Mouse (Mus musculus): ENCODE results near the gene Esrrb. TPM values are rescaled to one million over a fixed set of nuclear protein-coding genes. Genes with fewer than 3 reads are reported as not detected.

Esrrb gene
- polyA plus RNA-seq, 1 experiment from 2014 or later = 0.74 TPM

DNA sequence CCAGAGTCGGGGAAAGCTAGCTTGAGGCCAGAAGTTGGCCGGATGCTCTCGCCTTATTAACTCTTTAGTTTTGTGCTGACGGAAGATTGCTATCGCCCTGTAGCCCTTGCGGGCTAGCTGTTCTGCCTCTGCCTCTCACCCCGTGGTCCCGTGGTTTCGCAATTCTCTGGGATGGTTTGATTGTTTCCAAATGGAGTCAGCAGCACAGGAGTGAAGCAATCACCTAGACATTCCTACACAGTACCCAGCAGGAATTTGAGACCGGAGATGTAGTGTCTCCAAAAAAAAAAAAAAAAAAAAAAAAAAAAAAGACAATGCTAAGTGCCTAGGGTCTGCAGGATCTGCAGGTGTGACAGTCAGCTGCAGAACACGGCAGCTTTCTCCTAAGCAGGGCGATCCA, 112.7 kb downstream of the Esrrb start:
- no peak for ATAC-seq (ENCODE audit: low FRiP score, low read depth)
- Histone ChIP-seq H3K4me2 (replicated peaks) (no peak overlapping the region), H3K36me3 (no peaks in the 10 kb centered on the region), H3K9me3 (0 out of 2 replicates have a peak, but pooled peaks cover 3% of the 10 kb centered on the region), H3K27ac (no peak overlapping the region), H3K9ac (no peak overlapping the region), H3K27me3 (peaks cover 17% of the 10 kb centered on the region), H3K4me3 (no peak overlapping the region), H3K4me1 (no peaks in the 10 kb centered on the region)
- 42% methylated on average over 12 of the region's 12 CpGs for WGBS

DNA sequence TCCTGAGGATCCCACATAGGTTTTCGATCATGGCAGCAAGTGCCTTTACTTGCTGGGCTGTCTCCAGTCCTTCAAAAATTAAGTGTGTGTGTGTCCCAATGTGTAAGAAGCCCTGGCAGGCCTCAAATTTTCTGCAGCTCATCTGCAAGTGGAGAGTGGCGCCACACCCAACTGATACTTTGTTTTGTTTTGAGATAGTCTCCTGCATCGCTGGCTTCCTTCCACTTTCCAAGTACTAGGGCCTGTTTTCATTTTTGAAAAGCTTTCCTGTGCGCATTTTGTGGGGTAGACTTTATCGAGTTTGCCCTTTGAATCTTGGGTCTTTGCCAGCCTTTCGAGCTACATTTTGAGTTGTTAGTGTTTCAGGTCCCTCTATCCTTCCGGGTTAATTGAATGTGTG, 115.1 kb downstream of the Esrrb start:
- Histone ChIP-seq H3K27ac (no peak overlapping the region), H3K27me3 (0 out of 2 replicates have a peak, but pooled peaks cover 6% of the 10 kb centered on the region)

DNA sequence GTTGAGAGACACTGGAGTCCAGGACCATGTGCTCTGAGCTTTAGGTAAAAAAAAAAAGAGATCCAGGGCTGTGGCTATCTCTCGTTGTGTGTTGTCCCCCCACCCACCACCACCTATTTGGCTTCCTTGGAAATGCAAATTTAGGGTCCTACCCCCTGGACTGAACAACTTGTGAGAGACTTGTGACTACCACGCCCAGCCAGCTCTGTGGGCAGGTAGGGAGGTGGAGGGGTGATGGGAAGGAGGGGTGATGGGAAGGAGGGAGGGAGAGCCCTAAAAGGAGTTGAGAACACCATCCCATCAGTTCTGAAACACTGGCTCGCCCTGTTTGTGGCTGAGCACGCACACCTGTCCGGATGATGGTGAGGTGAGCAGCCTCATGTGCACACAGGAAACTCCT, 118.0 kb downstream of the Esrrb start:
- no peak overlapping the region for H3K9ac ChIP-seq
- H3K27ac ChIP-seq = no peak overlapping the region
- 79% methylated on average over 5 of the region's 5 CpGs for WGBS
- no peak overlapping the region for H3K4me2 ChIP-seq (replicated peaks)
- no peak overlapping the region for H3K4me3 ChIP-seq
- no peaks in the 10 kb centered on the region for H3K9me3 ChIP-seq
- H3K27me3 ChIP-seq = 0 out of 2 replicates have a peak, but pooled peaks cover 4% of the 10 kb centered on the region
- H3K36me3 ChIP-seq = no peaks in the 10 kb centered on the region
- peaks cover 6% of the 10 kb centered on the region; the same call in 1 of the 2 replicates for H3K4me1 ChIP-seq
- no peak for ATAC-seq (ENCODE audit: low FRiP score, low read depth)

More for the DNA sequence above, 115.1 kb downstream of the Esrrb start:
- no peaks in the 10 kb centered on the region for H3K36me3 ChIP-seq
- no peak overlapping the region for H3K4me3 ChIP-seq
- no peaks in the 10 kb centered on the region for H3K9me3 ChIP-seq
- H3K9ac ChIP-seq = no peak overlapping the region
- no peak overlapping the region for H3K4me2 ChIP-seq (replicated peaks)
- WGBS = 72% methylated on average over 7 of the region's 7 CpGs
- no peak for ATAC-seq (ENCODE audit: low FRiP score, low read depth)
- no peaks in the 10 kb centered on the region for H3K4me1 ChIP-seq

DNA sequence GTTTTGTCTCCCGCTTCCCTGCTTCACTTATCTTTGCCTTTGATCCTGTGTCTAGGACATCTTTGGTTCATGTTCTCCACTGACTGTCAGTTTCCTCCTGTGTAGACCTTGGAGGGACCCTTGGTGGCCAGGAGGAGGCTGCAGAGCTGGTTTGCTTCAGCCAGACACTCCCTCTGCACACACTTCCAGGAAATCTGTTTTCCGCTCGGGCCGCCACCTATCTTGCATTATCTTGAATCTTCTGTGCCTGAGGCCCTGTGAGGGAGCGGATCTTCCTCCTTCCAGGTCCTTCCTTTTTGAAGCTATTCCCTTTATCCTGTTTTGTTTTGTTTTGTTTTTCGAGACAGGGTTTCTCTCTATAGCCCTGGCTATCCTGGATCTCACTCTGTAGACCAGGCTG, 121.1 kb downstream of the Esrrb start:
- Histone ChIP-seq H3K4me2 (replicated peaks) (no peak overlapping the region), H3K27me3 (no peaks in the 10 kb centered on the region), H3K27ac (no peak overlapping the region), H3K9ac (no peak overlapping the region), H3K36me3 (no peaks in the 10 kb centered on the region), H3K4me3 (no peak overlapping the region), H3K4me1 (peaks cover 6% of the 10 kb centered on the region; the same call in 1 of the 2 replicates), H3K9me3 (no peaks in the 10 kb centered on the region)
- ATAC-seq (ENCODE audit: low FRiP score, low read depth) = no peak
- 83% methylated on average over 6 of the region's 6 CpGs for WGBS

DNA sequence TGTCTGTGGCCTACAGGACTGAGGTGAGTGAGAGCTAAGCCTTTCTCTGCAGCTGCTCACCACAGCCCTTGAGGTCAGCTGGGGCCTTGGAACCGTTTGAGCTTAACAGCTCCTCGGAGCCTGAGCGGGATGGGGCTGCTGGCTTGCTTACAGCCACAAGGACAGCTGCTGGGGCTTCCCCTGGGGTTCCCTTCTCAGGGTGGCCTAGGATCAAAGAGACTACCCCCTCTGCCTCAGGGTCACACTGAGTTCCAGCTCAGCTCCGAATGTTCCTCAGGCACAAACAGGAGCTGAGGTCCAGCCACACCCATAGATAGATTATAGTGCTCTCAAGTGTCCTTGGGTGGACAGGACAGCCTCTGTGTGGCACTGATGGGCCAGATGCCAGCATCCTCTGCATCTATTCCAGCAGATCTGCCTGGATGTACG, 122.5 kb downstream of the Esrrb start:
- H3K9ac ChIP-seq = no peak overlapping the region
- H3K27me3 ChIP-seq = no peaks in the 10 kb centered on the region
- H3K4me2 ChIP-seq (replicated peaks) = no peak overlapping the region
- no peaks in the 10 kb centered on the region for H3K36me3 ChIP-seq
- H3K9me3 ChIP-seq = no peaks in the 10 kb centered on the region
- H3K4me3 ChIP-seq = no peak overlapping the region
- WGBS = 40% methylated on average over 5 of the region's 5 CpGs
- H3K27ac ChIP-seq = no peak overlapping the region
- H3K4me1 ChIP-seq = peaks cover 6% of the 10 kb centered on the region; the same call in 1 of the 2 replicates
- ATAC-seq (ENCODE audit: low FRiP score, low read depth) = peak; percentile 73

DNA sequence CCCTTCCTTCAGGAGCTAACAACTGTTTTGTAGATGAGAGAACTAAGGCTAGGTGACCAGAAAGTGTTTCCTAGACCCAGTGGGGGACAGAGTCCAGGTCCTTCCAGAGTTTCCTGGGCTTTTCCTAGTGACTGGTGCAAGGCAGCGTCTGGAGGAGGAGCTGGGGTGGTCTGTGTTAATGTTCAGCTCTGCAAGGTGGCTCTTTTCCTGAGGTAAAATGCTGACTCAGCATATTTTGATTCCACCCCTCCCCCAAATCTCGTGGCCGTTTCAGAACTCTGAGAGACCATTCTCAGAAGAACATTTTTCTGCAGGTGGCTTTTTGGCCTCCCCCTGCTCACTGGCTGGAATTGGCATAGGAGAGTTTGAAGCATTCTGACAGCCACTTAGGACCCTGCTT, 127.1 kb downstream of the Esrrb start:
- H3K36me3 ChIP-seq = no peaks in the 10 kb centered on the region
- peaks cover 26% of the 10 kb centered on the region for H3K4me1 ChIP-seq
- 68% methylated on average over 3 of the region's 3 CpGs for WGBS
- ATAC-seq (ENCODE audit: low FRiP score, low read depth) = no peak
- no peak overlapping the region for H3K9ac ChIP-seq
- H3K9me3 ChIP-seq = no peaks in the 10 kb centered on the region
- no peak overlapping the region for H3K4me2 ChIP-seq (replicated peaks)
- no peak overlapping the region for H3K27ac ChIP-seq
- no peaks in the 10 kb centered on the region for H3K27me3 ChIP-seq
- no peak overlapping the region for H3K4me3 ChIP-seq

DNA sequence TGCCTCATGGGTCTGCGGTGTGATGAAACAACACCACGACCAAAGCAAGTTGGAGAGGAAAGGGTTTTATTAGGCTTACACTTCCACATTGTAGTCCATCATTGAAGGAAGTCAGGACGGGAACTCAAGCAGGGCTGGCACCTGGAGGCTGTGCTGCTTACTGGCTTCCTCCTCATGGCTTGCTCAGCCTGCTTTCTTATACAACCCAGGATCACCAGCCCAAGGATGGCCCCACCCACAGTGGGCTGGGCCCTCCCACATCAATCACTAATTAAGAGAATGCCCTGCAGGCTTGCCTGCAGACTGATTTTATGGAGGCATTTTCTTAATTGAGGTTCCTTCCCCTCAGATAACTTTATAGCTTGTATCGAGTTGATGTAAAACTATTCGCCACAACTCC, 129.1 kb downstream of the Esrrb start:
- no peaks in the 10 kb centered on the region for H3K27me3 ChIP-seq
- ATAC-seq (ENCODE audit: low FRiP score, low read depth) = no peak
- peaks cover 25% of the 10 kb centered on the region for H3K4me1 ChIP-seq
- no peak overlapping the region for H3K9ac ChIP-seq
- no peak overlapping the region for H3K27ac ChIP-seq
- WGBS = 47% methylated on average over 5 of the region's 5 CpGs
- no peak overlapping the region for H3K4me3 ChIP-seq
- H3K36me3 ChIP-seq = no peaks in the 10 kb centered on the region
- no peaks in the 10 kb centered on the region for H3K9me3 ChIP-seq
- no peak overlapping the region for H3K4me2 ChIP-seq (replicated peaks)

DNA sequence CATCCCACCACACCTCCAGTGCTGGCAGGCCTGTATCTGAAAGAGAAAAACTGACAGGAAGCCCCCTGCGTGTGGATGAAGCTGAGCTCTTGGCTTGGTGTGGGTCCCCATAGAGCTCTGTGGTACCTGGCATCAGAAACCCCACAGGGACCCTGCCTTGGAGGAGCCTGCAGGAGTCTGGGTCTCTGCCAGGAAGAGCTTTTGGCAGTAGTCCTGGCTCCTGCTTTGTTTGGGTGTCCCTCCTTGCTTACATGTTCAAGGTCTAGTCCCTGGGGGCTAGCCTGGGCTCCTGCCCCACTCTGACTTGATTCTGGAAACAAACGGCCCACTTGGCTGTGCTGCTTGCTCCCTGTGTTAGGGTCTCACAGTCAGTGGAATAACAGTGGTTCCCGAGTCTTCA, 130.6 kb downstream of the Esrrb start:
- Histone ChIP-seq H3K27ac (no peak overlapping the region), H3K4me3 (no peak overlapping the region), H3K4me2 (replicated peaks) (no peak overlapping the region), H3K9ac (no peak overlapping the region), H3K9me3 (no peaks in the 10 kb centered on the region), H3K4me1 (peaks cover 25% of the 10 kb centered on the region), H3K36me3 (no peaks in the 10 kb centered on the region), H3K27me3 (no peaks in the 10 kb centered on the region)
- WGBS = 67% methylated on average over 3 of the region's 3 CpGs
- no peak for ATAC-seq (ENCODE audit: low FRiP score, low read depth)

DNA sequence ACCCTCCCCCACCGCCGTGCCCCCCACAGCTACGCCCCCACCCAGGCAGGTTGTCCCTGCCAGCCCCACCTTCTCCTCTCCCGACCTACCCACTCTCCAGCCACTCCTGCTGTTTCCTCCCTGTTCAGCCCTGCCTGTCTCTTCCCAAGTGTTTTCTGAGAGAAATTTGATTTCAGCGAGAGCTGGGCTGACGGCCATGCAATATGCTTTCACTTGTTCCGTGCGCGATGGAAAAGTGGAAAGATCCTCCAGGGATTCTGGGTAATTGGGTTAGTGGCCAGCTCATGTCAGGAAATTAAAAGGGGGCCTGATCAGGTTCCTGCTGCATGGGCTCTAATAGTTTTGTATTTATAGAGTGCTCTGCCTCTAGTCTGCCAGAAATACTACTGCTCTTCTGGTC, 131.9 kb downstream of the Esrrb start:
- Histone ChIP-seq H3K4me3 (no peak overlapping the region), H3K4me1 (peaks cover 25% of the 10 kb centered on the region), H3K36me3 (no peaks in the 10 kb centered on the region), H3K9ac (no peak overlapping the region), H3K4me2 (replicated peaks) (peak overlapping the region; percentile 49), H3K27ac (peak overlapping the region; percentile 61; the same call in 1 of the 2 replicates), H3K27me3 (no peaks in the 10 kb centered on the region), H3K9me3 (peaks cover 6% of the 10 kb centered on the region)
- 5% methylated on average over 9 of the region's 9 CpGs for WGBS
- ATAC-seq (ENCODE audit: low FRiP score, low read depth) = peak; percentile 84

DNA sequence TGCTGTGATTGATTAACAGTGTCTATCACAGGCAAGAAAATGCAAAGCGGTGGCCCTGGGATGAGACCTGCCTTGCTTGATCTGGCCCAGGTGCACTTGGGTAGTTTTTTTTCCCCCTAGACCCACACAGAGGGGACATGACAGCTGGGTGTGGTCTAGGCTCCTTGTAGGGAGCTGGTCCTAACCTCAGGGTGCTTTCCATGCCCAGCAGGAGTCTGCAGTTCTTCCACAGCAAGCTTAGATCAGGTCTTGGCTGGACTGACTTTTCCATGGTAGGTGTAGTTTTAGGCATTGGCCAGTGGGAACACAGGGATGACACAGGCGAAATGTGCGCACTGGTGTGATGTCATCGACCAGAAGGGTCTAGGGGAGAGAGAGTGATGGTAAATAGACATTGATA, 136.2 kb downstream of the Esrrb start:
- 90% methylated on average over 4 of the region's 4 CpGs for WGBS
- Histone ChIP-seq H3K9ac (no peak overlapping the region), H3K4me2 (replicated peaks) (no peak overlapping the region), H3K27me3 (no peaks in the 10 kb centered on the region), H3K4me1 (peaks cover 25% of the 10 kb centered on the region), H3K9me3 (peaks cover 6% of the 10 kb centered on the region), H3K36me3 (no peaks in the 10 kb centered on the region), H3K4me3 (no peak overlapping the region), H3K27ac (no peak overlapping the region)
- ATAC-seq (ENCODE audit: low FRiP score, low read depth) = no peak

DNA sequence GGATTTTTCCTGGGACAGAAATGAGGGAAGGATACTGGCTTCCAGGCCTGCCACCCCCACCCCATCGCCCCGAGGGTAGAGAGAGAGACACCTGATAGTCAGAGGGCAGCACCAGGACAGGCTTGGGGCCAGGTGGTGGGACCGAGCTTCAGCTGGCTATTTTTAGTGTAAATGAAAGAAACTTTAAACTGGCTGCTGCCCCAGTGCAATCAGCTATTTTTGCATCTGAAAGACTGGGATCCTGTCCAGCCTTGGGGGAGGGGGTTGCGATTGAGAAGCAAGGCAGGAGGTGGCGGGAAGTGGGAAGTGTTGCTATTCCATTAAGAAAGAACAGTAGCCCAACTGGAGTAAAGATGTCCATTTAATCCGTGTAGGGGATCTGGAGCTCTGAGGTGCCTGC, 137.8 kb downstream of the Esrrb start:
- ATAC-seq (ENCODE audit: low FRiP score, low read depth) = peak; percentile 64
- 24% methylated on average over 6 of the region's 6 CpGs for WGBS
- no peak overlapping the region for H3K4me3 ChIP-seq

DNA sequence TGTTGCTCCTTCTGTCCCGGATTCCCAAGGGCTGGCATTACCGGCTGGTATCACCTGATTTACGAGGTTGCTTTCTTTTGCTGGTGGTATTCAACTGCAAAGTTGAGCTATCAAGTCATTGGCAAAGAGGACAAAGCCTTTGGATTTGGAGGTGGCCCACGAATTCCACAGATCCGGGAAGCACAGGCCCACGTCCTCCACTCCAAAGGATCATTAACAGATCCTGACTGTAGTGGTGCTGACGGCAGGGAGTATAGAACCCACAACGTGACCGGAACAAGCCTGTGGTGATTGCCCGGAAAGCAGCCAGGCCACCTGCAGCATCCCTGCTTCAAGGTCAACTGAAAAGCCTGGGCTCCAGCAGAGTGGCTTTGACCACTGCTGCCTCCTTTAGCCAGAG, 140.8 kb downstream of the Esrrb start:
- Histone ChIP-seq H3K27me3 (peaks cover 2% of the 10 kb centered on the region; the same call in 1 of the 2 replicates), H3K27ac (no peak overlapping the region), H3K9ac (no peak overlapping the region), H3K4me1 (peaks cover 12% of the 10 kb centered on the region), H3K36me3 (no peaks in the 10 kb centered on the region), H3K4me3 (no peak overlapping the region), H3K9me3 (peaks cover 6% of the 10 kb centered on the region), H3K4me2 (replicated peaks) (no peak overlapping the region)
- no peak for ATAC-seq (ENCODE audit: low FRiP score, low read depth)
- 73% methylated on average over 10 of the region's 10 CpGs for WGBS

More for the DNA sequence above, 137.8 kb downstream of the Esrrb start:
- peaks cover 12% of the 10 kb centered on the region for H3K4me1 ChIP-seq
- H3K27ac ChIP-seq = no peak overlapping the region
- H3K36me3 ChIP-seq = no peaks in the 10 kb centered on the region
- H3K4me2 ChIP-seq (replicated peaks) = no peak overlapping the region
- H3K9me3 ChIP-seq = peaks cover 6% of the 10 kb centered on the region
- 0 out of 2 replicates have a peak, but pooled peaks cover under 1% of the 10 kb centered on the region for H3K27me3 ChIP-seq
- no peak overlapping the region for H3K9ac ChIP-seq

DNA sequence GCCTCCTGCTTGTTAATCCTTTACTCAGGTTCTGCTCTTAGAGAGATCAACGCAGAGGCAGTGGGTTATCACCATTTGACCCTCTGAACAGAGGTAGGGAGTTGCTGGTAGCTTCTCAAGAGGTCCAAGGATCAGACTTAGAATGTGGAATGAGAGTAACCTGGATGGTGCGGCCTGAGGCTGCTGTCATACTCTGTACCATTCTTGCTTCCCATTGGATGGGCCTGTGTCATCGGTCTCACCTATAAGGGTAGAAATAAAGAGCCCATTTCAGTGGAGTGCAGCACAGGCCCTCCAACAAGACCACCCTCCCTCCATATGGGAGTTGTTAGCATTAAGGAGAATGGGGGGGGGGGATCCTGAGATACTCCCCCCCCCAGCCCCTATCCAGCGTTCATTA, 143.0 kb downstream of the Esrrb start:
- no peak overlapping the region for H3K4me3 ChIP-seq
- 70% methylated on average over 4 of the region's 4 CpGs for WGBS
- H3K9ac ChIP-seq = no peak overlapping the region
- peaks cover 4% of the 10 kb centered on the region for H3K4me1 ChIP-seq
- ATAC-seq (ENCODE audit: low FRiP score, low read depth) = no peak
- peaks cover 14% of the 10 kb centered on the region for H3K27me3 ChIP-seq
- H3K27ac ChIP-seq = no peak overlapping the region
- no peaks in the 10 kb centered on the region for H3K36me3 ChIP-seq
- no peak overlapping the region for H3K4me2 ChIP-seq (replicated peaks)
- H3K9me3 ChIP-seq = no peaks in the 10 kb centered on the region

Measured in limb, embryonic 13.5 days (tissue).